Mouse (Mus musculus) urinary bladder, postnatal 36 days (tissue): ENCODE measurements around the gene Gatb.
"Not testable (repeated sequence)": the region's sequence is repeated elsewhere in the genome, so short reads cannot be mapped to it uniquely, and the experiment has no call there.

Experiments
- DNase-seq, 2 experiments: peaks; one replicate each; pipeline ENCODE4 v3.0.0; 2022; ENCODE audit warnings: low spot score in 2 of 2, mixed read lengths in 1 of 2

The Gatb gene

GRCm38 (mm10) chr3:85573864-85574830 lies at the start of gene Gatb:
TSS of gene Gatb (plus strand) at chr3:85574119.
- DNase-seq, result peak; percentile 97 to 99

- DNase-seq, result no peak
These were observed 43.2 kb upstream of the Gatb start for GRCm38 (mm10) chr3:85530601-85531161.

- DNase-seq, result no peak
These were observed 41.5 kb upstream of the Gatb start for GRCm38 (mm10) chr3:85532376-85532775.

GRCm38 (mm10) chr3:85535042-85535441 lies 38.9 kb upstream of the Gatb start:
- no peak for DNase-seq

GRCm38 (mm10) chr3:85535621-85536520 lies 38.0 kb upstream of the Gatb start:
- DNase-seq, result no peak

GRCm38 (mm10) chr3:85542765-85543164 lies 31.2 kb upstream of the Gatb start:
- DNase-seq, result no peak

GRCm38 (mm10) chr3:85543652-85544051 lies 30.3 kb upstream of the Gatb start:
- no peak for DNase-seq

GRCm38 (mm10) chr3:85550312-85550711 lies 23.6 kb upstream of the Gatb start:
- DNase-seq, result no peak

GRCm38 (mm10) chr3:85551352-85551751 lies 22.6 kb upstream of the Gatb start:
- DNase-seq, result no peak

GRCm38 (mm10) chr3:85553731-85554277 lies 20.1 kb upstream of the Gatb start:
- no peak for DNase-seq

GRCm38 (mm10) chr3:85564603-85565002 lies 9.3 kb upstream of the Gatb start:
- no peak for DNase-seq

GRCm38 (mm10) chr3:85571276-85571675 lies 2.6 kb upstream of the Gatb start:
- DNase-seq, result peak; percentile 31 to 55

- not testable (repeated sequence) for DNase-seq
These were observed 1.4 kb upstream of the Gatb start for GRCm38 (mm10) chr3:85572502-85572901.

GRCm38 (mm10) chr3:85573216-85573863 lies 579 bp upstream of the Gatb start:
- no peak for DNase-seq

GRCm38 (mm10) chr3:85582726-85583125 lies 8.8 kb downstream of the Gatb start:
- DNase-seq, result no peak

GRCm38 (mm10) chr3:85583194-85583593 lies 9.3 kb downstream of the Gatb start:
- DNase-seq, result no peak

GRCm38 (mm10) chr3:85584966-85585365 lies 11.0 kb downstream of the Gatb start:
- no peak for DNase-seq

GRCm38 (mm10) chr3:85588701-85589100 lies 14.8 kb downstream of the Gatb start:
- no peak for DNase-seq

- DNase-seq, result no peak
These were observed 16.3 kb downstream of the Gatb start for GRCm38 (mm10) chr3:85590090-85590754.

GRCm38 (mm10) chr3:85592067-85592466 lies 18.1 kb downstream of the Gatb start:
- no peak for DNase-seq
